In genomic region chr11:50022085-50022484, GRCm38 (mm10) we compare ENCODE assay signal across 26 mouse cellular contexts. TPM values are rescaled to one million over a fixed set of nuclear protein-coding genes. Genes with fewer than 3 reads are reported as not detected.
DNase-seq lines count a peak whose midpoint lies in the region; ATAC-seq and TF ChIP-seq lines count a peak whose summit lies in the region.
"Had no signal": no experiment of that assay in that cellular context is flagged by ENCODE, and none has a peak within 500 bp of the region (broad histone marks: within the 10 kb centered on the region; RNA-seq: fewer than 3 reads in every experiment).

No protein-coding gene starts in this region.

- ATAC-seq in kidney, embryonic 14.5 days (ENCODE audit: low FRiP score, low TSS enrichment): no peak
- no peak for ATAC-seq in liver, embryonic 11.5 days (replicated peaks; ENCODE audit: low FRiP score)
- ATAC-seq in heart, embryonic 12.5 days (ENCODE audit: insufficient number of reproducible peaks, low FRiP score): no peak
- ATAC-seq: activated CD4-positive, CD25-positive, alpha-beta regulatory T cell, adult 4 months; forebrain, embryonic 15.5 days; hindbrain, postnatal 0 days had no signal

- WGBS in kidney, embryonic 14.5 days: 64% methylated on average over 3 of the region's 3 CpGs
- 26% methylated on average over 3 of the region's 3 CpGs for WGBS in liver, adult 2 months
- 78% methylated on average over 3 of the region's 3 CpGs for whole genome bisulfite sequencing in liver, embryonic 11.5 days
- WGBS in heart, embryonic 12.5 days: 66% methylated on average over 3 of the region's 3 CpGs

- H3K4me2 ChIP-seq in kidney, embryonic 14.5 days (replicated peaks; ENCODE audit: low read depth, low read length): no peak overlapping the region
- no peak overlapping the region for H3K4me2 ChIP-seq in liver, embryonic 11.5 days
- no peak overlapping the region for H3K4me2 ChIP-seq in heart, embryonic 12.5 days
- H3K4me2 ChIP-seq: embryonic facial prominence, embryonic 12.5 days; embryonic facial prominence, embryonic 15.5 days; forebrain, embryonic 15.5 days; heart, embryonic 13.5 days; hindbrain, embryonic 14.5 days had no signal

- no peak for TF ChIP-seq CTCF in liver, adult 2 months (IDR thresholded peaks at IDR 0.05; ENCODE audit: low read depth, low read length)

- H3K4me1 ChIP-seq in kidney, embryonic 14.5 days (ENCODE audit: control insufficient read depth, insufficient read depth, low read length): peaks cover 9% of the 10 kb centered on the region; the same call in 1 of the 2 replicates
- H3K4me1 ChIP-seq in liver, adult 2 months (ENCODE audit: control insufficient read depth, insufficient read depth, low read length): peaks cover 9% of the 10 kb centered on the region
- H3K4me1 ChIP-seq in liver, embryonic 11.5 days (replicated peaks; ENCODE audit: control insufficient read depth, insufficient read depth, low read length): peaks cover 7% of the 10 kb centered on the region; the same call in 1 of the 2 replicates
- H3K4me1 ChIP-seq in heart, embryonic 12.5 days (replicated peaks): peaks cover 15% of the 10 kb centered on the region

- DNase-seq in kidney, adult 11 months: peak; percentile 28
- DNase-seq in kidney, adult 8-10 months: peak; percentile 24 to 34
- DNase-seq in kidney, postnatal 10 days: no peak
- DNase-seq in liver, adult 2 months (ENCODE audit: extremely low read depth, low read depth, low spot score): peak; percentile 80
- no peak for DNase-seq in liver, embryonic 11.5 days (ENCODE audit: low spot score)
- DNase-seq in R1 (ENCODE audit: low read depth, low spot score): peak; percentile 9
- DNase-seq: adrenal gland, adult 8-10 months; adrenal gland, postnatal 25 days; B cell, adult 2 months; cerebellum, adult 18-20 months; cerebellum, adult 9-11 months; cerebellum, postnatal 25 days; gastrocnemius, postnatal 25 days; heart, adult 18-20 months; heart, postnatal 14 days; heart, postnatal 4 days had no signal

- no peaks in the 10 kb centered on the region for H3K36me3 ChIP-seq in kidney, embryonic 14.5 days (ENCODE audit: control insufficient read depth, insufficient read depth, low read length)
- no peaks in the 10 kb centered on the region for H3K36me3 ChIP-seq in liver, adult 2 months (ENCODE audit: control insufficient read depth, insufficient read depth, low read length)
- no peaks in the 10 kb centered on the region for H3K36me3 ChIP-seq in liver, embryonic 11.5 days (ENCODE audit: control insufficient read depth, insufficient read depth, low read length)
- no peaks in the 10 kb centered on the region for H3K36me3 ChIP-seq in heart, embryonic 12.5 days
- H3K36me3 ChIP-seq: embryonic facial prominence, embryonic 12.5 days; embryonic facial prominence, embryonic 15.5 days; forebrain, embryonic 15.5 days; heart, embryonic 13.5 days had no signal

- H3K79me2 ChIP-seq in liver, adult 2 months (ENCODE audit: control insufficient read depth, insufficient read depth, low read length): peaks cover 10% of the 10 kb centered on the region; the same call in 1 of the 2 replicates

- no peaks in the 10 kb centered on the region for H3K27me3 ChIP-seq in kidney, embryonic 14.5 days (ENCODE audit: control insufficient read depth, insufficient read depth, low read length)
- no peaks in the 10 kb centered on the region for H3K27me3 ChIP-seq in liver, adult 2 months (ENCODE audit: control insufficient read depth, insufficient read depth, low read length)
- H3K27me3 ChIP-seq in liver, embryonic 11.5 days (replicated peaks; ENCODE audit: control insufficient read depth, insufficient read depth, low read length): no peaks in the 10 kb centered on the region
- peaks cover 18% of the 10 kb centered on the region for H3K27me3 ChIP-seq in heart, embryonic 12.5 days (replicated peaks)
- H3K27me3 ChIP-seq: CH12.LX; embryonic facial prominence, embryonic 12.5 days; embryonic facial prominence, embryonic 15.5 days; forebrain, embryonic 15.5 days had no signal

- no peaks in the 10 kb centered on the region for H3K9me3 ChIP-seq in kidney, embryonic 14.5 days (ENCODE audit: control insufficient read depth, low read length)
- no peaks in the 10 kb centered on the region for H3K9me3 ChIP-seq in liver, embryonic 11.5 days (ENCODE audit: control insufficient read depth, low read length)
- H3K9me3 ChIP-seq in heart, embryonic 12.5 days (replicated peaks): no peaks in the 10 kb centered on the region
- H3K9me3 ChIP-seq: embryonic facial prominence, embryonic 12.5 days; embryonic facial prominence, embryonic 15.5 days; forebrain, embryonic 15.5 days; heart, embryonic 13.5 days had no signal

- no peak overlapping the region for H3K9ac ChIP-seq in kidney, embryonic 14.5 days (ENCODE audit: low read depth, low read length)
- no peak overlapping the region for H3K9ac ChIP-seq in liver, adult 2 months (ENCODE audit: low read depth, low read length)
- H3K9ac ChIP-seq in liver, embryonic 11.5 days (ENCODE audit: low read depth, low read length): no peak overlapping the region
- no peak overlapping the region for H3K9ac ChIP-seq in heart, embryonic 12.5 days
- H3K9ac ChIP-seq: embryonic facial prominence, embryonic 12.5 days; embryonic facial prominence, embryonic 15.5 days; forebrain, embryonic 15.5 days; heart, embryonic 13.5 days; hindbrain, embryonic 14.5 days had no signal

- no peak overlapping the region for H3K27ac ChIP-seq in kidney, embryonic 14.5 days (ENCODE audit: low read depth, low read length)
- no peak overlapping the region for H3K27ac ChIP-seq in liver, adult 2 months (replicated peaks; ENCODE audit: insufficient read depth, low read depth, low read length)
- no peak overlapping the region for H3K27ac ChIP-seq in liver, embryonic 11.5 days (ENCODE audit: low read depth, low read length)
- H3K27ac ChIP-seq in heart, embryonic 12.5 days (ENCODE audit: poor library complexity, severe bottlenecking): no peak overlapping the region
- H3K27ac ChIP-seq: embryonic facial prominence, embryonic 12.5 days; embryonic facial prominence, embryonic 15.5 days; forebrain, embryonic 15.5 days; heart, embryonic 13.5 days; hindbrain, embryonic 14.5 days; hindbrain, postnatal 0 days had no signal

- H3K4me3 ChIP-seq in kidney, embryonic 14.5 days (ENCODE audit: low read length): no peak overlapping the region
- no peak overlapping the region for H3K4me3 ChIP-seq in liver, adult 2 months (ENCODE audit: insufficient read depth, low read depth, low read length)
- H3K4me3 ChIP-seq in liver, embryonic 11.5 days (ENCODE audit: low read depth, low read length): no peak overlapping the region
- H3K4me3 ChIP-seq in heart, embryonic 12.5 days: no peak overlapping the region
- H3K4me3 ChIP-seq: embryonic facial prominence, embryonic 12.5 days; embryonic facial prominence, embryonic 15.5 days; forebrain, embryonic 15.5 days; heart, embryonic 13.5 days had no signal

- no peak for TF ChIP-seq POLR2A in liver, adult 2 months (IDR thresholded peaks at IDR 0.05; ENCODE audit: extremely low read depth, insufficient read depth, low read length)

RNA-seq across cellular contexts. Expression of gene Rnf130, which starts 3.1 kb away (rescaled TPM):
- polyA plus RNA-seq in kidney, embryonic 14.5 days (2014; fragmentation: Nextera tagmentation; extraction: Ambion mirVana): 69.3 and 71.2 TPM in 2 replicates
- total RNA-seq in liver, adult 2 months (2014; rRNA removed): 98.3 and 111 TPM in 2 replicates
- polyA plus RNA-seq in liver, adult 2 months (2012; rRNA removed): 66.7 and 74.0 TPM in 2 replicates
- 47.8 and 48.0 TPM in 2 replicates for polyA plus RNA-seq in liver, embryonic 11.5 days (2014; fragmentation: Nextera tagmentation; extraction: Ambion mirVana)
- polyA plus RNA-seq in heart, embryonic 12.5 days (2016; fragmentation: Nextera tagmentation; extraction: Ambion mirVana): 32.8 and 36.0 TPM in 2 replicates
- total RNA-seq: CH12.LX had no signal

Comparison
In these comparisons a context has a peak if more than half of its experiments do, and no peak if none do; other contexts are left out.
1. DNase-seq: peak in kidney, adult 11 months (single experiment), kidney, adult 8-10 months (2 of 2), liver, adult 2 months (single experiment) and R1 (single experiment); none in kidney, postnatal 10 days (single experiment) and liver, embryonic 11.5 days (single experiment).